Comparison of ENCODE assay signal across 23 mouse cellular contexts in genomic region chr5:9035457-9035856, GRCm38 (mm10). TPM values are rescaled to one million over a fixed set of nuclear protein-coding genes. Genes with fewer than 3 reads are reported as not detected.
DNase-seq lines count a peak whose midpoint lies in the region; ATAC-seq and TF ChIP-seq lines count a peak whose summit lies in the region.
"Had no signal": no experiment of that assay in that cellular context is flagged by ENCODE, and none has a peak within 500 bp of the region (broad histone marks: within the 10 kb centered on the region; RNA-seq: fewer than 3 reads in every experiment).

No protein-coding gene starts in this region.

- H3K27ac ChIP-seq in kidney, adult 2 months (ENCODE audit: insufficient read depth, low read depth, low read length): peak overlapping the region; percentile 91
- H3K27ac ChIP-seq in liver, postnatal 0 days (ENCODE audit: low read depth): peak overlapping the region; percentile 94
- no peak overlapping the region for H3K27ac ChIP-seq in hindbrain, embryonic 10.5 days
- H3K27ac ChIP-seq: gastrocnemius, adult 2 months; heart, embryonic 15.5 days; hindbrain, embryonic 14.5 days; hindbrain, postnatal 0 days had no signal

- no peak for TF ChIP-seq CTCF in kidney, adult 2 months (conservative IDR thresholded peaks at IDR 0.05; ENCODE audit: insufficient read depth, insufficient read length, low read depth, low read length)
- TF ChIP-seq CTCF in liver, postnatal 0 days (IDR thresholded peaks at IDR 0.05; ENCODE audit: low read depth): no peak

- no peak overlapping the region for H3K4me2 ChIP-seq in liver, postnatal 0 days (ENCODE audit: low read depth, low read length)
- H3K4me2 ChIP-seq: heart, embryonic 12.5 days; heart, embryonic 15.5 days; hindbrain, embryonic 14.5 days had no signal

- H3K27me3 ChIP-seq in kidney, adult 2 months (replicated peaks; ENCODE audit: control insufficient read depth, insufficient read depth, low read length): no peaks in the 10 kb centered on the region
- no peaks in the 10 kb centered on the region for H3K27me3 ChIP-seq in liver, postnatal 0 days (ENCODE audit: insufficient read depth, low read length)
- no peaks in the 10 kb centered on the region for H3K27me3 ChIP-seq in hindbrain, embryonic 10.5 days (ENCODE audit: insufficient read depth, poor library complexity, severe bottlenecking)
- H3K27me3 ChIP-seq: heart, embryonic 12.5 days; heart, embryonic 15.5 days had no signal

- H3K9me3 ChIP-seq in liver, postnatal 0 days (ENCODE audit: low read length): no peaks in the 10 kb centered on the region
- H3K9me3 ChIP-seq in hindbrain, embryonic 10.5 days: no peaks in the 10 kb centered on the region
- H3K9me3 ChIP-seq: heart, embryonic 12.5 days; heart, embryonic 15.5 days had no signal

- no peaks in the 10 kb centered on the region for H3K36me3 ChIP-seq in kidney, adult 2 months (ENCODE audit: control insufficient read depth, insufficient read depth, low read length)
- H3K36me3 ChIP-seq in liver, postnatal 0 days (replicated peaks; ENCODE audit: insufficient read depth, low read length): no peaks in the 10 kb centered on the region
- H3K36me3 ChIP-seq in hindbrain, embryonic 10.5 days: no peaks in the 10 kb centered on the region
- H3K36me3 ChIP-seq: heart, embryonic 12.5 days; heart, embryonic 15.5 days had no signal

- peak; percentile 49 to 66 for DNase-seq in cerebellum, postnatal 10 days
- no peak for DNase-seq in kidney, adult 2 months
- no peak for DNase-seq in kidney, postnatal 25 days
- no peak for DNase-seq in liver, postnatal 0 days
- DNase-seq in liver: no peak
- DNase-seq in hindbrain, embryonic 10.5 days (ENCODE audit: low spot score): no peak
- DNase-seq: adrenal gland, adult 2 months; adrenal gland, postnatal 14 days; forebrain, postnatal 0 days; gastrocnemius, adult 2 months; gastrocnemius, postnatal 14 days; heart, adult 18-20 months; heart, postnatal 10 days; heart, postnatal 36 days; kidney, adult 11 months had no signal

- TF ChIP-seq EP300 in liver, postnatal 0 days (IDR thresholded peaks at IDR 0.05; ENCODE audit: low read depth): no peak

- peaks cover 8% of the 10 kb centered on the region; the same call in 1 of the 2 replicates for H3K4me1 ChIP-seq in kidney, adult 2 months (ENCODE audit: control insufficient read depth, insufficient read depth, low read length)
- 0 out of 2 replicates have a peak, but pooled peaks cover 7% of the 10 kb centered on the region for H3K4me1 ChIP-seq in liver, postnatal 0 days (ENCODE audit: insufficient read depth)
- H3K4me1 ChIP-seq in hindbrain, embryonic 10.5 days (replicated peaks): no peaks in the 10 kb centered on the region
- H3K4me1 ChIP-seq: heart, embryonic 12.5 days; heart, embryonic 15.5 days had no signal

- no peak for TF ChIP-seq POLR2A in kidney, adult 2 months (IDR thresholded peaks at IDR 0.05; ENCODE audit: low read depth, low read length)

- no peak overlapping the region for H3K4me3 ChIP-seq in kidney, adult 2 months (ENCODE audit: insufficient read depth, low read depth, low read length)
- no peak overlapping the region for H3K4me3 ChIP-seq in liver, postnatal 0 days (ENCODE audit: low read depth, low read length)
- no peak overlapping the region for H3K4me3 ChIP-seq in hindbrain, embryonic 10.5 days
- H3K4me3 ChIP-seq: gastrocnemius, adult 2 months; heart, embryonic 12.5 days; heart, embryonic 15.5 days had no signal

- 93% methylated on average over 4 of the region's 4 CpGs for WGBS in kidney, adult 2 months
- 83% methylated on average over 4 of the region's 4 CpGs for WGBS in liver, postnatal 0 days (ENCODE audit: insufficient replicate concordance)
- 87% methylated on average over 4 of the region's 4 CpGs for WGBS in hindbrain, embryonic 10.5 days

- 0 out of 2 replicates have a peak overlapping the region, but pooled peaks have one; percentile 23 for H3K9ac ChIP-seq in liver, postnatal 0 days (replicated peaks)
- H3K9ac ChIP-seq: forebrain, postnatal 0 days; heart, embryonic 12.5 days; heart, embryonic 15.5 days; hindbrain, embryonic 14.5 days had no signal

- ATAC-seq in cerebellum, adult (ENCODE audit: insufficient number of reproducible peaks, low FRiP score, low TSS enrichment): no peak
- no peak for ATAC-seq in liver, postnatal 0 days
- ATAC-seq: CD4-positive, CD25-positive, alpha-beta regulatory T cell, adult 4 months; forebrain, embryonic 14.5 days; forebrain, postnatal 0 days; hindbrain, postnatal 0 days; inflammation-experienced regulatory T-cells, adult 6 months had no signal

RNA-seq across cellular contexts. Expression of gene Crot, which starts 38.3 kb away (rescaled TPM):
- polyA plus RNA-seq in kidney, adult 2 months (2012; rRNA removed): 39.7 and 43.5 TPM in 2 replicates
- polyA plus RNA-seq in liver, postnatal 0 days (2015; fragmentation: Nextera tagmentation; extraction: Ambion mirVana): 255 and 267 TPM in 2 replicates
- 26.4 and 29.4 TPM in 2 replicates for polyA plus RNA-seq in hindbrain, embryonic 10.5 days (2016; fragmentation: Nextera tagmentation; extraction: Ambion mirVana)

Comparison
In these comparisons a context has a peak if more than half of its experiments do, and no peak if none do; other contexts are left out.
1. DNase-seq: peak in cerebellum, postnatal 10 days (2 of 2); none in kidney, adult 2 months (single experiment), kidney, postnatal 25 days (0 of 2), liver, postnatal 0 days (single experiment), liver (single experiment) and hindbrain, embryonic 10.5 days (single experiment).